Mouse (Mus musculus): ENCODE results near the gene Zfp39.

DNA sequence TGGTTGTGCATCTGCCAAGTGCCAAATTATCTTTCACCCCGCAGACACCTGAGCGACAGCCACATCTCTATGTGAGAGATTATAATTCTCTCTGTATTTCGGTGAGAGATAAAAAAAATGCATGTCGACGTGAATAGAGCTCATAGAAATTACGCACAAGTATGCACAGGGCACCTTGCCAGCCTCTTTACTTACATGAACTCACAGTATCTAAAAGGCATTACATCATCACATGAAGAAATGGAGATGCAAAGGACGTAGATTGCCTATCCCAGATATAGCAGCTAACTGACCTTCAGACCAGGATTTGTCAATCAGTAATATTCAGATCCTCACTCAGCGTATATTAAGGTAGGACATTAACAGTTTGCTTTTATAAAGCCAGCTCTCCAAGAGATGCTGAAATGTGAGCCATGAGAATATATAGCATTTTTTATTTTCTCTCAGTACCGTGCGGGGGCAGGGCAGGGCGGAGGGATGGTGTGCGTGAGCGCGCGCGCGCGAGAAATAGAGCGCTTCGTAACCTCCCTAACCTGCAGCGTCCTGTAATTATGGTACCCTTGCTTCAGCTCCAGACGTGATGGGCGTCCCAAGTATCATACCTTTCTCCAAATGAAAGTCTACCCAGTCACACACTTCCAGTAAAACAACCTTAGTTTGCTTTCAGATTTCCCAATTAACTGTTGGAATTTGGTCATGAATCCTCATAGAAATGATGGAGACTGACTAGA is 43.9 kb upstream of the Zfp39 start:
- TF ChIP-seq CTCF (conservative IDR thresholded peaks at IDR 0.05; ENCODE audit: insufficient read depth, insufficient read length, low read depth, low read length) (no peak), POLR2A (IDR thresholded peaks at IDR 0.05; ENCODE audit: low read depth, low read length) (no peak)

Data from kidney, adult 2 months (tissue).